Mouse (Mus musculus): ENCODE measurements at regions not wholly inside any gene's neighbourhood (a gene's known extent, or its start where the extent isn't known, plus 50 kb on each side); places are given as distances from the start of the nearest gene placed in this dataset.
"Not testable (repeated sequence)": the region's sequence is repeated elsewhere in the genome, so short reads cannot be mapped to it uniquely, and the experiment has no call there.

DNA sequence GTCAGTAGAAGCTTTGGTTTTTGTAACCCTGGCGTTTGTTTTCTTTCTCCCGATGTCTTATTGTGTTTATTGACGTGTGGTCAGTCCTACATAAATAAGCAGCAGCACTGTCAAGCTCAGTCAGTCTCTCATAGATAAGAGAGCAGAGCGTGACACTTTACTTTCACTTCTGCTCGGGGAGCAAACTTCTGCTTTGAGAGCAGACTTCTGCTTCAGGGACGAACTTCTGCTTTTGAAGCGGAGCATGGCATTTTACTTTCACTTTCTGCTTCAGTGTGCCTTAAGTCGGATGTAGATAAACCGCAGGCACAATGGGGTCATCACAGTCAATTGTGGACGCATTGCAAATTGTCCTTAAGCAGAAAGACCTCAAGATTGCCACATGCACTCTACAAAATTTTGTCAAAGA lies 466.0 kb downstream of the Gm11232 start:
- Histone ChIP-seq H3K9ac (ENCODE audit: low read depth, low read length, severe bottlenecking) (no peak overlapping the region), H3K36me3 (ENCODE audit: control insufficient read depth, insufficient read depth, low read length) (no peaks in the 10 kb centered on the region), H3K4me1 (ENCODE audit: control insufficient read depth, insufficient read depth, low read length) (no peaks in the 10 kb centered on the region), H3K9me3 (ENCODE audit: control insufficient read depth, low read length) (peaks cover 18% of the 10 kb centered on the region), H3K4me2 (replicated peaks; ENCODE audit: low read depth, low read length, severe bottlenecking) (no peak overlapping the region), H3K27me3 (ENCODE audit: control insufficient read depth, insufficient read depth, low read length) (no peaks in the 10 kb centered on the region), H3K4me3 (replicated peaks; ENCODE audit: low read length) (no peak overlapping the region), H3K27ac (replicated peaks; ENCODE audit: low read depth, low read length) (no peak overlapping the region)
- 87% methylated on average over 10 of the region's 10 CpGs for WGBS
- ATAC-seq (ENCODE audit: low FRiP score, low read depth) (no peak), DNase-seq (ENCODE audit: low spot score) (no peak)
- no peak for TF ChIP-seq POLR2A (IDR thresholded peaks at IDR 0.05; ENCODE audit: borderline replicate concordance, extremely low read depth, insufficient read depth, insufficient read length)

DNA sequence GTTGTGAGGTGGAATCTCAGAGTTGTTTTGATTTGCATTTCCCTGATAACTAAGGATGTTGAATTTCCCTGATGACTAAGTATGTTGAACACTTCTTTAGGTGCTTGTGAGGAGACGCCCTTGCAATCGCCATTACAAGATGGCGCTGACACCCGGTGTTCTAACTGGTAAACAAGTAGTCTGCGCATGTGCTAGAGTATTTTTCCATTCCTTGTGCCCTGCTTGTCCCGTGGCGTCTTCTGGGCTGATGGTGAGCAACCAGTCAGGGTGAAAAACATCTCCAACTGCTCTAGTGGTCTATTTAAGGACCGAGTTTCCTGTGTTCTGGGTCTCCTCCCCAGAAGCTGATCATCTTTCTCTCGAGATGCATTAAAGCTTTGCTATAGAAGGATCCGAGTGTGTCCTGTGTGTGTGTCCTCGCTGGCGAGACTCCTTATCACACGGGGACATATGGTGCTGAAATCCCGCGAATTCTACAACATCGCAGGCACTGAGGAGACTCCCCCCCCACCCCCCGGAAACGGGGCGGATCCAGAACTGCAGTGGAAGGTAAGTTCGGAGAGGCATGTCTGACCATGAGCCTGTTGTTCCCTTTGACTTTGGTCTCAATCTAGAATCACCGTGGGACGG lies 466.5 kb downstream of the Gm11232 start:
- not testable (repeated sequence) for H3K4me1 ChIP-seq (ENCODE audit: control insufficient read depth, insufficient read depth, low read length); H3K4me2 ChIP-seq (replicated peaks; ENCODE audit: low read depth, low read length, severe bottlenecking); ATAC-seq (ENCODE audit: low FRiP score, low read depth); H3K27me3 ChIP-seq (ENCODE audit: control insufficient read depth, insufficient read depth, low read length); H3K36me3 ChIP-seq (ENCODE audit: control insufficient read depth, insufficient read depth, low read length); H3K27ac ChIP-seq (replicated peaks; ENCODE audit: low read depth, low read length); DNase-seq (ENCODE audit: low spot score); H3K9ac ChIP-seq (ENCODE audit: low read depth, low read length, severe bottlenecking); H3K4me3 ChIP-seq (replicated peaks; ENCODE audit: low read length)
- 95% methylated on average over 22 of the region's 22 CpGs for WGBS
- peaks cover 18% of the 10 kb centered on the region for H3K9me3 ChIP-seq (ENCODE audit: control insufficient read depth, low read length)

DNA sequence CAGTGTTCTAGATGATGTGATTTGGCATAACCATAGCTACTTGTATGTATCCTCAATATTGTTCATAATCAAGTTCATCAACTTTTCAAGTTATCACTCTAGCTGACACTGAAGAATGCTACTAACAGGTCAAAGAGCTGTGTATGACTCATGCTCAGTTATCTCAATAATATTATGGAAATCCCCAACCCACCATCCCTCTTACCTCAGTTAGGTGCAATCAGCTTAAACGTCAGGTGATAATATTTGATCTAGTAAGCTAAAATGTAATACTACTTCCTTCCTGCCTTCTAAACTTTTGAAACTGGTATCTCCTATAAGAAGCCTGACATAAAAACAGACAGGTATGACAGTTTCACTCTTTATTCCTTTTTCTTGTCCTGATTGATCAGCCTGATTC lies 474.6 kb downstream of the Gm11232 start:
- ATAC-seq (ENCODE audit: low FRiP score, low read depth): no peak
- H3K4me2 ChIP-seq (replicated peaks; ENCODE audit: low read depth, low read length, severe bottlenecking): no peak overlapping the region
- H3K9me3 ChIP-seq (ENCODE audit: control insufficient read depth, low read length): peaks cover 4% of the 10 kb centered on the region; the same call in 1 of the 2 replicates
- no peak overlapping the region for H3K9ac ChIP-seq (ENCODE audit: low read depth, low read length, severe bottlenecking)
- WGBS: 92% methylated on average over 1 of the region's 1 CpGs
- H3K4me3 ChIP-seq (replicated peaks; ENCODE audit: low read length): no peak overlapping the region
- no peaks in the 10 kb centered on the region for H3K27me3 ChIP-seq (ENCODE audit: control insufficient read depth, insufficient read depth, low read length)
- no peaks in the 10 kb centered on the region for H3K36me3 ChIP-seq (ENCODE audit: control insufficient read depth, insufficient read depth, low read length)
- no peaks in the 10 kb centered on the region for H3K4me1 ChIP-seq (ENCODE audit: control insufficient read depth, insufficient read depth, low read length)
- H3K27ac ChIP-seq (replicated peaks; ENCODE audit: low read depth, low read length): no peak overlapping the region
- DNase-seq (ENCODE audit: low spot score): no peak
- no peak for TF ChIP-seq POLR2A (IDR thresholded peaks at IDR 0.05; ENCODE audit: borderline replicate concordance, extremely low read depth, insufficient read depth, insufficient read length)

DNA sequence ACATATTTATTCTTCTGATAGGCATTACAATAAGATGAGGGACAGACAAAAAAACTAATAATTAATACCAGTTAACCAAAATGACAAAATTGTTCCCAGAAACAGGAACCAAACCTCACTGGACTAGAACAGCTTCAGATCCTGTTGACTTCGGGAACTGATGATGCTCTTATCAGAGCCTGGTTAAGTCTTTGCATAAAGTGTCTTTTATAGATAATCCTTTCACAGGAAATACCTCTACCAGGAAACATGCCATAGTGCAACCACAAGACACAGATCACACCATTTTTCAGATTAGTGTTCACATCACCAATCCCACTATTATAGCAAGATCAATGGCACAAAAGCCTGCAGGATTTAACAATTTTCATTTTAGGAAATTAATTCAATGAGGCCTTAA lies 478.1 kb downstream of the Gm11232 start:
- DNase-seq (ENCODE audit: low spot score): no peak
- ATAC-seq (ENCODE audit: low FRiP score, low read depth): no peak
- no peak overlapping the region for H3K27ac ChIP-seq (replicated peaks; ENCODE audit: low read depth, low read length)
- no peaks in the 10 kb centered on the region for H3K9me3 ChIP-seq (ENCODE audit: control insufficient read depth, low read length)
- no peaks in the 10 kb centered on the region for H3K36me3 ChIP-seq (ENCODE audit: control insufficient read depth, insufficient read depth, low read length)
- no peak overlapping the region for H3K4me2 ChIP-seq (replicated peaks; ENCODE audit: low read depth, low read length, severe bottlenecking)
- no peaks in the 10 kb centered on the region for H3K27me3 ChIP-seq (ENCODE audit: control insufficient read depth, insufficient read depth, low read length)
- H3K9ac ChIP-seq (ENCODE audit: low read depth, low read length, severe bottlenecking): no peak overlapping the region
- no peaks in the 10 kb centered on the region for H3K4me1 ChIP-seq (ENCODE audit: control insufficient read depth, insufficient read depth, low read length)
- TF ChIP-seq POLR2A (IDR thresholded peaks at IDR 0.05; ENCODE audit: borderline replicate concordance, extremely low read depth, insufficient read depth, insufficient read length): no peak
- no peak overlapping the region for H3K4me3 ChIP-seq (replicated peaks; ENCODE audit: low read length)
- WGBS: 68% methylated on average over 1 of the region's 1 CpGs

DNA sequence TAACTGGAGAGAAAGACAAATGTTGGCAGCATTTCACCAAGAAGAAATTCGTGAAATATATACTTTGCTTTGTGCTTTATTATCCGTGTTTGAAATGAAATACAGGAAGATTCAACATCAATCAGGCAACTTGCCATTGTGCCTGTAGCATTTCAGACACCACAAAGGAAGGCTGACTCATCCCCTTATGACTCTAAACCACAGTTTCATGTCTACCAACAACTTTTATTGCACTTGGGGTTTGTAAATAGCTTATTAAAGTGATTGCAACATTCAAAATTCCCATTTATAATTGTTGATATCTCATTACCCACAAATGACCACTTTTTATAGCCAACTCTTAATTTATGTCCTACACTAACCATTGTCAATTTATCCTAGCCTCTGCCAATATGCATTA lies 497.9 kb downstream of the Gm11232 start:
- DNase-seq (ENCODE audit: low spot score) (no peak), ATAC-seq (ENCODE audit: low FRiP score, low read depth) (no peak)
- Histone ChIP-seq H3K27ac (replicated peaks; ENCODE audit: low read depth, low read length) (no peak overlapping the region), H3K4me2 (replicated peaks; ENCODE audit: low read depth, low read length, severe bottlenecking) (no peak overlapping the region), H3K36me3 (ENCODE audit: control insufficient read depth, insufficient read depth, low read length) (no peaks in the 10 kb centered on the region), H3K4me1 (ENCODE audit: control insufficient read depth, insufficient read depth, low read length) (no peaks in the 10 kb centered on the region), H3K27me3 (ENCODE audit: control insufficient read depth, insufficient read depth, low read length) (no peaks in the 10 kb centered on the region), H3K9ac (ENCODE audit: low read depth, low read length, severe bottlenecking) (no peak overlapping the region), H3K9me3 (ENCODE audit: control insufficient read depth, low read length) (no peaks in the 10 kb centered on the region), H3K4me3 (replicated peaks; ENCODE audit: low read length) (no peak overlapping the region)
- 73% methylated on average over 2 of the region's 2 CpGs for WGBS
- TF ChIP-seq POLR2A (IDR thresholded peaks at IDR 0.05; ENCODE audit: borderline replicate concordance, extremely low read depth, insufficient read depth, insufficient read length): no peak

DNA sequence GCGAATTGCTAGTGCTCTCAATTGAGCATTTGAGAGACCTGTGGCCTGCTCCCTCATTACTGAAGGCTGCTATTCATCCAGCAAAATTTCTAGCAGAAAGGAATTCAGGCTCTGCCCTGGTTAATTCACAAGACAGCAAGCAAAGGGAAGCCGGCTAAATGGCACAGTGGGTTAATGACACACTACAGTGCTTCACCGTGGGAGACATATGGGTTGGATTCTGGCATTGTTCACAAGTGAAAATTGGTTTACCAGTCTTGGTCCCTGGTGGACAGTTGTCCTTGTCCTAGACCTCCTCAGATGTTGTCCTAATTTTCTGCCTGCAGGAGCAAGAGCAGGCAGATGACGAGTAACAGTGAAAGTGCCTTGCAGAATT lies 527.3 kb downstream of the Gm11232 start:
- H3K9ac ChIP-seq (ENCODE audit: low read depth, low read length, severe bottlenecking): no peak overlapping the region
- H3K4me3 ChIP-seq (replicated peaks; ENCODE audit: low read length): no peak overlapping the region
- WGBS: 58% methylated on average over 4 of the region's 4 CpGs
- H3K27me3 ChIP-seq (ENCODE audit: control insufficient read depth, insufficient read depth, low read length): no peaks in the 10 kb centered on the region
- no peak for TF ChIP-seq POLR2A (IDR thresholded peaks at IDR 0.05; ENCODE audit: borderline replicate concordance, extremely low read depth, insufficient read depth, insufficient read length)
- H3K4me1 ChIP-seq (ENCODE audit: control insufficient read depth, insufficient read depth, low read length): no peaks in the 10 kb centered on the region
- no peak overlapping the region for H3K27ac ChIP-seq (replicated peaks; ENCODE audit: low read depth, low read length)
- DNase-seq (ENCODE audit: low spot score) (no peak), ATAC-seq (ENCODE audit: low FRiP score, low read depth) (no peak)
- no peaks in the 10 kb centered on the region for H3K36me3 ChIP-seq (ENCODE audit: control insufficient read depth, insufficient read depth, low read length)
- H3K9me3 ChIP-seq (ENCODE audit: control insufficient read depth, low read length): no peaks in the 10 kb centered on the region
- H3K4me2 ChIP-seq (replicated peaks; ENCODE audit: low read depth, low read length, severe bottlenecking): no peak overlapping the region
